Mouse (Mus musculus) limb, embryonic 14.5 days (tissue): Measurements from ENCODE around the gene Atp6v0d1. TPM values are rescaled to one million over a fixed set of nuclear protein-coding genes. Genes with fewer than 3 reads are reported as not detected.

Source experiments
- ATAC-seq: fragments of 200-750 bp; cut with Nextera tagmentation; 2 replicates; pipeline ENCODE4 v1.8.0; 2017; ENCODE audit warnings: low read depth, moderate number of reproducible peaks, moderate TSS enrichment; ENCODE audit not compliant: low FRiP score
- DNase-seq: peaks from one replicate; pipeline ENCODE4 v3.0.0-alpha.2; 2015; ENCODE audit warnings: low spot score
- H3K27ac ChIP-seq: fragments of 300-500 bp; sonication (generic); replicated peaks from 2 replicates; pipeline ENCODE4 v1.5.1; 2014; ENCODE audit warnings: low read depth, mild to moderate bottlenecking, low read length, moderate library complexity, mixed read lengths
- H3K27me3 ChIP-seq: fragments of 300-500 bp; sonication (generic); 2 replicates; pipeline ENCODE4 v1.6.1; 2014; ENCODE audit warnings: low read length, mixed read lengths; ENCODE audit not compliant: control insufficient read depth, insufficient read depth
- H3K36me3 ChIP-seq: fragments of 300-500 bp; sonication (generic); 2 replicates; pipeline ENCODE4 v1.6.1; 2014; ENCODE audit warnings: mild to moderate bottlenecking, low read length, moderate library complexity, mixed read lengths; ENCODE audit not compliant: control insufficient read depth, insufficient read depth
- H3K4me1 ChIP-seq: fragments of 300-500 bp; sonication (generic); 2 replicates; pipeline ENCODE4 v1.6.1; 2014; ENCODE audit warnings: antibody characterized with exemption, low read length, mixed read lengths; ENCODE audit not compliant: control insufficient read depth, insufficient read depth
- H3K4me2 ChIP-seq: fragments of 300-500 bp; sonication (generic); replicated peaks from 2 replicates; pipeline ENCODE4 v1.6.1; 2014; ENCODE audit warnings: low read depth, mild to moderate bottlenecking, low read length, moderate library complexity; ENCODE audit not compliant: severe bottlenecking
- H3K4me3 ChIP-seq: fragments of 300-500 bp; sonication (generic); replicated peaks from 2 replicates; pipeline ENCODE4 v1.5.1; 2014; ENCODE audit warnings: low read length
- H3K9ac ChIP-seq: fragments of 300-500 bp; sonication (generic); 2 replicates; pipeline ENCODE4 v1.6.1; 2014; ENCODE audit warnings: mild to moderate bottlenecking, low read depth, low read length, moderate library complexity; ENCODE audit not compliant: severe bottlenecking
- H3K9me3 ChIP-seq: fragments of 300-500 bp; sonication (generic); 2 replicates; pipeline ENCODE4 v1.6.1; 2016; ENCODE audit warnings: low read length; ENCODE audit not compliant: control insufficient read depth
- POLR2A ChIP-seq: fragments of 200-500 bp; IDR thresholded peaks from 2 replicates; pipeline ENCODE4 v1.8.0; 2012; ENCODE audit warnings: inconsistent platforms, mild to moderate bottlenecking, moderate library complexity, borderline replicate concordance; ENCODE audit not compliant: insufficient read depth, insufficient read length; ENCODE audit errors: extremely low read depth
- WGBS: fragments of 180-500 bp; shearing (Covaris S2); extraction: QIAGEN DNeasy Blood & Tissue Kit; methylation state at CpG from one replicate; pipeline ENCODE4 v1.1.7; 2014; 5-methylcytosine and 5-hydroxymethylcytosine counted together
- polyA plus RNA-seq, 2 experiments: library from polyadenylated mRNA; depleted of rRNA in 1 of 2; stranded (reverse) in 1 of 2; unstranded in 1 of 2; fragments of >200 nt; fragmentation: Nextera tagmentation in 1 of 2; extraction: Ambion mirVana in 1 of 2; gene quantifications; 2 replicates each; pipeline versions ENCODE4 v1.2.1 to v1.2.3; 2012 to 2014

Gene Atp6v0d1
- polyA plus RNA-seq, 2 experiments = 93.2 to 98.9 TPM

- ATAC-seq (no peak), DNase-seq (no peak)
- peaks cover 7% of the 10 kb centered on the region for H3K36me3 ChIP-seq
- peaks cover 6% of the 10 kb centered on the region; the same call in 1 of the 2 replicates for H3K4me1 ChIP-seq
- no peak overlapping the region for H3K27ac ChIP-seq
- no peaks in the 10 kb centered on the region for H3K27me3 ChIP-seq
- TF ChIP-seq POLR2A = no peak
- 63% methylated on average over 1 of the region's 1 CpGs for WGBS
- no peak overlapping the region for H3K4me2 ChIP-seq
- H3K9ac ChIP-seq = no peak overlapping the region
- H3K4me3 ChIP-seq = no peak overlapping the region
- H3K9me3 ChIP-seq = no peaks in the 10 kb centered on the region
Measured at GRCm38 (mm10) chr8:105489281-105489680, 76.6 kb downstream of the Atp6v0d1 start.

- no peak for ATAC-seq
- Histone ChIP-seq H3K4me2 (no peak overlapping the region), H3K27me3 (no peaks in the 10 kb centered on the region), H3K4me3 (no peak overlapping the region), H3K9me3 (no peaks in the 10 kb centered on the region), H3K27ac (no peak overlapping the region), H3K36me3 (peaks cover 13% of the 10 kb centered on the region), H3K9ac (no peak overlapping the region), H3K4me1 (peaks cover 18% of the 10 kb centered on the region)
- no peak for TF ChIP-seq POLR2A
- WGBS = 70% methylated on average over 3 of the region's 3 CpGs
- no peak for DNase-seq
Measured at GRCm38 (mm10) chr8:105488082-105488481, 77.8 kb downstream of the Atp6v0d1 start.

GRCm38 (mm10) chr8:105484392-105484791, 81.5 kb downstream of the Atp6v0d1 start:
- Histone ChIP-seq H3K36me3 (peaks cover 25% of the 10 kb centered on the region), H3K4me3 (no peak overlapping the region), H3K4me2 (no peak overlapping the region), H3K4me1 (peaks cover 18% of the 10 kb centered on the region), H3K27ac (peak overlapping the region; percentile 58; the same call in 1 of the 2 replicates), H3K9ac (no peak overlapping the region), H3K9me3 (no peaks in the 10 kb centered on the region), H3K27me3 (no peaks in the 10 kb centered on the region)
- TF ChIP-seq POLR2A = no peak
- ATAC-seq (peak; percentile 46; the same call in 1 of the 2 replicates), DNase-seq (peak; percentile 77)
- WGBS = 34% methylated on average over 2 of the region's 2 CpGs

- Histone ChIP-seq H3K9me3 (no peaks in the 10 kb centered on the region), H3K4me3 (no peak overlapping the region), H3K9ac (no peak overlapping the region), H3K36me3 (peaks cover 27% of the 10 kb centered on the region), H3K4me1 (peaks cover 18% of the 10 kb centered on the region), H3K4me2 (no peak overlapping the region), H3K27ac (peak overlapping the region; percentile 58; the same call in 1 of the 2 replicates), H3K27me3 (no peaks in the 10 kb centered on the region)
- 26% methylated on average over 3 of the region's 3 CpGs for WGBS
- peak; percentile 63 for DNase-seq
- ATAC-seq = peak; percentile 49; the same call in 1 of the 2 replicates
- no peak for TF ChIP-seq POLR2A
Measured at GRCm38 (mm10) chr8:105484030-105484368, 81.8 kb downstream of the Atp6v0d1 start.

- H3K36me3 ChIP-seq = peaks cover 33% of the 10 kb centered on the region
- no peaks in the 10 kb centered on the region for H3K27me3 ChIP-seq
- 0 out of 2 replicates have a peak overlapping the region, but pooled peaks have one; percentile 13 for H3K27ac ChIP-seq
- no peak overlapping the region for H3K9ac ChIP-seq
- no peak overlapping the region for H3K4me3 ChIP-seq
- peaks cover 18% of the 10 kb centered on the region for H3K4me1 ChIP-seq
- DNase-seq = peak; percentile 35
- 29% methylated on average over 14 of the region's 14 CpGs for WGBS
- H3K9me3 ChIP-seq = no peaks in the 10 kb centered on the region
- no peak for TF ChIP-seq POLR2A
- H3K4me2 ChIP-seq = no peak overlapping the region
- peak; percentile 71; the same call in 1 of the 2 replicates for ATAC-seq
Measured at GRCm38 (mm10) chr8:105483212-105484029, 82.4 kb downstream of the Atp6v0d1 start.
